Mouse (Mus musculus): ENCODE results near the gene Rgl1. TPM values are rescaled to one million over a fixed set of nuclear protein-coding genes. Genes with fewer than 3 reads are reported as not detected.

Gene Rgl1
- polyA plus RNA-seq, 2 experiments = 28.5 to 40.5 TPM

DNA sequence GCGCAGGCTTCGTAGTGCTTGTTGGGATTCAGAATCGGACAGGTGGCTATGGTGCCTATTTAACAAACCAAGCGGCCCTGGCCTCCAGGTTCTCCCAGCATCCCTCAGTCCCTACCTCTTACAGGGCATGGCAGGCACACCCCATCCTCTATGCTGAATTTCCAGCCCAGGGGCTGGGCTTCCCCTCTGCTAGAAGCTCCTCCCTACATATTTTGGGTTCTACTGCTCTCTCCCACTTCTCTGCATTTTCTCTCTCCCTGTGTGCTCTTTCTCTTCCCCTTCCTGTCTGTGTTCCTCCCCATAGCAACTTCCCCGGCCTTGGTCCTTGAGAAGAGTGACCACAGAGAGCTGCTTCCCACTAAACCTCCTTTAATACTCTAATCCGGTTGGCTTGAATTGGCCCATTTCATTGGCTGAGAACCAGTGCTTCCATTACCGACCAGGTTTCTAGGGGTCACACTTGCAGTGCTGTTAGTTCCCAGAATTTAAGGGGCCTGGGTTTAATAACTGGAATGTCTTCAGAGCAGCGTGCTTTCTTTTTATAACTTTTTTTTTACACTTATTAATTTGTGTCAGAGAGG, 30.6 kb upstream of the Rgl1 start:
- Histone ChIP-seq H3K9ac (ENCODE audit: low read depth, low read length, severe bottlenecking) (no peak overlapping the region), H3K9me3 (ENCODE audit: control insufficient read depth, low read length) (no peaks in the 10 kb centered on the region), H3K27ac (replicated peaks; ENCODE audit: low read depth, low read length) (no peak overlapping the region), H3K4me3 (replicated peaks; ENCODE audit: low read length) (no peak overlapping the region), H3K36me3 (ENCODE audit: control insufficient read depth, insufficient read depth, low read length) (no peaks in the 10 kb centered on the region), H3K27me3 (ENCODE audit: control insufficient read depth, insufficient read depth, low read length) (no peaks in the 10 kb centered on the region), H3K4me2 (replicated peaks; ENCODE audit: low read depth, low read length, severe bottlenecking) (no peak overlapping the region), H3K4me1 (ENCODE audit: control insufficient read depth, insufficient read depth, low read length) (0 out of 2 replicates have a peak, but pooled peaks cover 2% of the 10 kb centered on the region)
- no peak for TF ChIP-seq POLR2A (IDR thresholded peaks at IDR 0.05; ENCODE audit: borderline replicate concordance, extremely low read depth, insufficient read depth, insufficient read length)
- 81% methylated on average over 8 of the region's 8 CpGs for WGBS
- no peak for DNase-seq (ENCODE audit: low spot score)
- ATAC-seq (ENCODE audit: low FRiP score, low read depth) = no peak

DNA sequence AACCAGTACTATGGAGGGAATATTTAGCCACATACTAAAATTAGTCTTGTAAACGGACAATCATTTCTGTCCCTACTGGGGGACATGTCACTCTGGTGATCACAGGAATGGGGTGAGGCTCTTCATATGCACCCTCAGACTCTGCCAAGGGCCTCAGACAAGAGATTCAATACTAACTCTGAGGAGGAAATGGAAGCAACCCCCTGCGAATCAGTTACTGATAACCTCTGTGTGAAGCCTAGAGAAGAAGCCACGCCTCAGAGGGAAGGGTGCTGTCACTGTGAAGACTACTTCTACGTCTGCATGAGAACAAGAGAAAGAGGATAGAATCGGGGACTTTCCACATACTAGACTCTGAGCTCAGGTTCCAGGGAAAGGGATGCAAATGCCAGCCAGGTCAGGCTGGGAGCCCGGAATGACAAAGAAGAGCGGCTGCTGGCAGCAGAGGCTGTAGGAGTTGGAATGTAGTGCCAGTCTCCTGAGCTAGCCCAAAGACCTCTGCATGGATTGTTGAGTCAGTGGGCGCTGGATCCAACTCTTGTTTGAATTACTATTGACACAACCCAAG, 29.6 kb upstream of the Rgl1 start:
- Histone ChIP-seq H3K36me3 (ENCODE audit: control insufficient read depth, insufficient read depth, low read length) (no peaks in the 10 kb centered on the region), H3K9me3 (ENCODE audit: control insufficient read depth, low read length) (no peaks in the 10 kb centered on the region), H3K9ac (ENCODE audit: low read depth, low read length, severe bottlenecking) (no peak overlapping the region), H3K4me2 (replicated peaks; ENCODE audit: low read depth, low read length, severe bottlenecking) (no peak overlapping the region), H3K27ac (replicated peaks; ENCODE audit: low read depth, low read length) (no peak overlapping the region), H3K4me1 (ENCODE audit: control insufficient read depth, insufficient read depth, low read length) (0 out of 2 replicates have a peak, but pooled peaks cover 2% of the 10 kb centered on the region), H3K4me3 (replicated peaks; ENCODE audit: low read length) (no peak overlapping the region), H3K27me3 (ENCODE audit: control insufficient read depth, insufficient read depth, low read length) (no peaks in the 10 kb centered on the region)
- 77% methylated on average over 8 of the region's 8 CpGs for WGBS
- no peak for ATAC-seq (ENCODE audit: low FRiP score, low read depth)
- no peak for TF ChIP-seq POLR2A (IDR thresholded peaks at IDR 0.05; ENCODE audit: borderline replicate concordance, extremely low read depth, insufficient read depth, insufficient read length)
- no peak for DNase-seq (ENCODE audit: low spot score)

DNA sequence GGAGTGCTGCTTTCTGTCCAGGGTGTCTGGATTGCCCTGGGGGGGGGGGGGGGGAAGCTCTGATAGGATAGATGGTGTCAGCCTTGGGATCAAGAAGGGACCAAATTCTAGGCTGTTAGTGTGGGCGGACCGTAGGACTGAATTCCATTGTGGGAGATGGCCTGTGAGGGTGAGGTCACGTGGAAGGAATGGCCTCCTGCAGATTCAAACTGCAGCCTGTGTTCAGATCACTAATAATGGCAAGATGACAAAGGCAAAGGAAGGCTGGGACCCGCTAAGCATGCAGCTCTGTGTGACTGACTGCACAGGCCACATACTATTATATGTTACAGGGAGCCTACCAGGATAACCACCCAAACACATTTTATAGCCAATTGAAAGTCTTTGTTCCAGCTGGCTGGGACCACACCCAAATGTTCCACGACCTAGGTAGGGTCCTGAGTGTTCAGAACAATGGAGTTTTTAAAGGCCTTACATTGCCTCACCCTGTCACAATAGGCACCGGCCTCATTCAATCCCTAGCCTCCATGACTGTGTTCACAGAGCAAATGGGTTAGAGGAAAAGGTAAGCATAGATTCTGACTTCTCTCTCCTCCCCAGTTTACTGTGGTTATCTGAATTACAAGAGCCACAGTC, 27.5 kb upstream of the Rgl1 start:
- Histone ChIP-seq H3K9ac (ENCODE audit: low read depth, low read length, severe bottlenecking) (no peak overlapping the region), H3K4me1 (ENCODE audit: control insufficient read depth, insufficient read depth, low read length) (no peaks in the 10 kb centered on the region), H3K9me3 (ENCODE audit: control insufficient read depth, low read length) (no peaks in the 10 kb centered on the region), H3K27ac (replicated peaks; ENCODE audit: low read depth, low read length) (no peak overlapping the region), H3K4me3 (replicated peaks; ENCODE audit: low read length) (no peak overlapping the region), H3K27me3 (ENCODE audit: control insufficient read depth, insufficient read depth, low read length) (no peaks in the 10 kb centered on the region), H3K4me2 (replicated peaks; ENCODE audit: low read depth, low read length, severe bottlenecking) (no peak overlapping the region), H3K36me3 (ENCODE audit: control insufficient read depth, insufficient read depth, low read length) (no peaks in the 10 kb centered on the region)
- TF ChIP-seq POLR2A (IDR thresholded peaks at IDR 0.05; ENCODE audit: borderline replicate concordance, extremely low read depth, insufficient read depth, insufficient read length) = no peak
- WGBS = 59% methylated on average over 6 of the region's 6 CpGs
- DNase-seq (ENCODE audit: low spot score) = no peak
- no peak for ATAC-seq (ENCODE audit: low FRiP score, low read depth)

DNA sequence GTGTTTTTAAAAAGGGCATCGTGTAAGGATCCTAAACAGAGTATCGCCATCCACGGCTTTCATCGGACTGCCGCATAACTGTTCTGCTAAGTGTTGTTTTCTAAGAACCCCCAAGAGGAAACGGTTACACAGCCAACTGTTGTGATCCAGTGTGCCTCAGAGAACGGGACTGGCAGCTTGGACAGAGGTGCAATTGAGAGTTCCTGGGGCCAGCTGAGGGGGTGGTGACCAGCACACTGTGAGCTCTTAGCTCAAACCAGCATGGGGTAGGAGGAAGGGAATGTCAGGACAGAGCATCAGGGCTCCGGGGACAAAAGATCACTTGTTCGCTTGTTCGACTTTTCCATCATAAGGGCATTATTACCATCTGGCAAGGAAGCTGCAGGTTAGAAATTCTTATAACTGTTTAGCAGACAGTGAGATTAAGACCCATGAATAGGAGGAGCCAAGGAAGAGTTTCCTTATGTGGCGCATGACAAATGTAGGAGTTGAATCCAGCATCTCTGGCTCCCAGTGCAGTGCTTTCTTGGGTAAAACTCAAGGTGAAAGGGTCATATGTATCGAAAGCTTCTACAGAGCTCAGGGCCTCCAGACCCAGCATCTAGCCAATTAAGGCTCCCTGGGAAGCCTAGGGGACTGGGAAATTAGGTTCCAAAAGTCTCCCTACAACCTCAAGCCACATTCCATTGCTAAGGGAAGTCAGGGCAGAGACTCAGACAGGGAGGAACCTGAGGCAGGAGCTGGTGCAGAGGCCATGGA, 26.8 kb upstream of the Rgl1 start:
- no peaks in the 10 kb centered on the region for H3K27me3 ChIP-seq (ENCODE audit: control insufficient read depth, insufficient read depth, low read length)
- no peak overlapping the region for H3K4me3 ChIP-seq (replicated peaks; ENCODE audit: low read length)
- H3K9me3 ChIP-seq (ENCODE audit: control insufficient read depth, low read length) = no peaks in the 10 kb centered on the region
- H3K36me3 ChIP-seq (ENCODE audit: control insufficient read depth, insufficient read depth, low read length) = no peaks in the 10 kb centered on the region
- no peaks in the 10 kb centered on the region for H3K4me1 ChIP-seq (ENCODE audit: control insufficient read depth, insufficient read depth, low read length)
- no peak overlapping the region for H3K9ac ChIP-seq (ENCODE audit: low read depth, low read length, severe bottlenecking)
- DNase-seq (ENCODE audit: low spot score) (peak; percentile 38), ATAC-seq (ENCODE audit: low FRiP score, low read depth) (0 out of 2 replicates have a peak, but pooled peaks have one; percentile 29)
- no peak for TF ChIP-seq POLR2A (IDR thresholded peaks at IDR 0.05; ENCODE audit: borderline replicate concordance, extremely low read depth, insufficient read depth, insufficient read length)
- H3K27ac ChIP-seq (replicated peaks; ENCODE audit: low read depth, low read length) = no peak overlapping the region; the same call in 1 of the 2 replicates
- WGBS = 50% methylated on average over 12 of the region's 12 CpGs
- H3K4me2 ChIP-seq (replicated peaks; ENCODE audit: low read depth, low read length, severe bottlenecking) = no peak overlapping the region

DNA sequence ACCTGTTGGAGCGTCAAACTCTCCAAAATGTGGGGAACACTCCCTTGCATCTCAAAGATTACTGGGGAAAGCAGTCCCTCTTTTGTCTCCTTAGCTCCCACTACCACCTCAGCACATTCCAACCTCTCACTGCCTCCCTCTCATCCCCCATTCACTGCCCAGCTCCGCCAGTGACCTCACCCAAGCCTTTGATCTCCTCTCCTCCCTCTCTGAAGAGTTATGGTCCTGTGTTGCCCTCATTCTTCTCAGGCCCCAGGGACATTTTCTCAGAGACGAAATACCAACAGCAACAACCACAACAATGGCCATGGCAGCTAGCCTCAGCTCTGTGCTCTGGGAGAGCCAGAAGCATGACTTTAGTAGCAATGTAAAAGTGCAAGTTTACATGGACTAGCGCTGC, 25.1 kb upstream of the Rgl1 start:
- Histone ChIP-seq H3K4me1 (ENCODE audit: control insufficient read depth, insufficient read depth, low read length) (no peaks in the 10 kb centered on the region), H3K9ac (ENCODE audit: low read depth, low read length, severe bottlenecking) (no peak overlapping the region), H3K36me3 (ENCODE audit: control insufficient read depth, insufficient read depth, low read length) (no peaks in the 10 kb centered on the region), H3K9me3 (ENCODE audit: control insufficient read depth, low read length) (no peaks in the 10 kb centered on the region), H3K27me3 (ENCODE audit: control insufficient read depth, insufficient read depth, low read length) (no peaks in the 10 kb centered on the region), H3K4me2 (replicated peaks; ENCODE audit: low read depth, low read length, severe bottlenecking) (no peak overlapping the region), H3K27ac (replicated peaks; ENCODE audit: low read depth, low read length) (no peak overlapping the region), H3K4me3 (replicated peaks; ENCODE audit: low read length) (no peak overlapping the region)
- ATAC-seq (ENCODE audit: low FRiP score, low read depth) (no peak), DNase-seq (ENCODE audit: low spot score) (no peak)
- WGBS = 16% methylated on average over 4 of the region's 4 CpGs
- no peak for TF ChIP-seq POLR2A (IDR thresholded peaks at IDR 0.05; ENCODE audit: borderline replicate concordance, extremely low read depth, insufficient read depth, insufficient read length)

Data from limb, embryonic 14.5 days (tissue).